Mouse (Mus musculus): ENCODE results near the gene Syn3. TPM values are rescaled to one million over a fixed set of nuclear protein-coding genes. Genes with fewer than 3 reads are reported as not detected.

Syn3 gene
- polyA plus RNA-seq, 1 experiment = 2.6 TPM

- Histone ChIP-seq H3K9ac (ENCODE audit: low read depth, poor library complexity, severe bottlenecking) (no peak overlapping the region), H3K27me3 (ENCODE audit: control insufficient read depth, insufficient read depth, low read length, poor library complexity, severe bottlenecking) (no peaks in the 10 kb centered on the region), H3K27ac (ENCODE audit: insufficient read depth, low read length) (no peak overlapping the region), H3K4me3 (ENCODE audit: low read depth, low read length) (no peak overlapping the region), H3K9me3 (replicated peaks; ENCODE audit: control insufficient read depth, insufficient read depth, low read length, poor library complexity, severe bottlenecking) (no peaks in the 10 kb centered on the region), H3K36me3 (ENCODE audit: control insufficient read depth, insufficient read depth, low read length, poor library complexity, severe bottlenecking) (no peaks in the 10 kb centered on the region), H3K4me1 (ENCODE audit: control insufficient read depth, insufficient read depth, low read length) (no peaks in the 10 kb centered on the region)
- TF ChIP-seq POLR2A (IDR thresholded peaks at IDR 0.05; ENCODE audit: insufficient read depth, low read length) (no peak), EP300 (IDR thresholded peaks at IDR 0.05; ENCODE audit: insufficient read depth, low read depth, low read length) (no peak), CTCF (IDR thresholded peaks at IDR 0.05; ENCODE audit: low read depth, low read length) (no peak)
Measured at GRCm38 (mm10) chr10:86457665-86458209, 41.0 kb downstream of the Syn3 start.

GRCm38 (mm10) chr10:86457195-86457594 lies 41.5 kb downstream of the Syn3 start:
- no peak overlapping the region for H3K4me3 ChIP-seq (ENCODE audit: low read depth, low read length)
- TF ChIP-seq EP300 (IDR thresholded peaks at IDR 0.05; ENCODE audit: insufficient read depth, low read depth, low read length) = no peak
- no peak for TF ChIP-seq CTCF (IDR thresholded peaks at IDR 0.05; ENCODE audit: low read depth, low read length)
- TF ChIP-seq POLR2A (IDR thresholded peaks at IDR 0.05; ENCODE audit: insufficient read depth, low read length) = no peak
- no peak overlapping the region for H3K27ac ChIP-seq (ENCODE audit: insufficient read depth, low read length)
- no peak overlapping the region for H3K9ac ChIP-seq (ENCODE audit: low read depth, poor library complexity, severe bottlenecking)
- no peaks in the 10 kb centered on the region for H3K27me3 ChIP-seq (ENCODE audit: control insufficient read depth, insufficient read depth, low read length, poor library complexity, severe bottlenecking)
- no peaks in the 10 kb centered on the region for H3K4me1 ChIP-seq (ENCODE audit: control insufficient read depth, insufficient read depth, low read length)
- H3K9me3 ChIP-seq (replicated peaks; ENCODE audit: control insufficient read depth, insufficient read depth, low read length, poor library complexity, severe bottlenecking) = no peaks in the 10 kb centered on the region
- H3K36me3 ChIP-seq (ENCODE audit: control insufficient read depth, insufficient read depth, low read length, poor library complexity, severe bottlenecking) = no peaks in the 10 kb centered on the region

- no peaks in the 10 kb centered on the region for H3K36me3 ChIP-seq (ENCODE audit: control insufficient read depth, insufficient read depth, low read length, poor library complexity, severe bottlenecking)
- H3K9ac ChIP-seq (ENCODE audit: low read depth, poor library complexity, severe bottlenecking) = no peak overlapping the region
- H3K9me3 ChIP-seq (replicated peaks; ENCODE audit: control insufficient read depth, insufficient read depth, low read length, poor library complexity, severe bottlenecking) = no peaks in the 10 kb centered on the region
- no peak overlapping the region for H3K27ac ChIP-seq (ENCODE audit: insufficient read depth, low read length)
- H3K27me3 ChIP-seq (ENCODE audit: control insufficient read depth, insufficient read depth, low read length, poor library complexity, severe bottlenecking) = no peaks in the 10 kb centered on the region
- H3K4me3 ChIP-seq (ENCODE audit: low read depth, low read length) = no peak overlapping the region
- TF ChIP-seq POLR2A (IDR thresholded peaks at IDR 0.05; ENCODE audit: insufficient read depth, low read length) (no peak), EP300 (IDR thresholded peaks at IDR 0.05; ENCODE audit: insufficient read depth, low read depth, low read length) (no peak), CTCF (IDR thresholded peaks at IDR 0.05; ENCODE audit: low read depth, low read length) (no peak)
- H3K4me1 ChIP-seq (ENCODE audit: control insufficient read depth, insufficient read depth, low read length) = no peaks in the 10 kb centered on the region
Measured at GRCm38 (mm10) chr10:86455296-86456055, 43.2 kb downstream of the Syn3 start.

- H3K9ac ChIP-seq (ENCODE audit: low read depth, poor library complexity, severe bottlenecking) = no peak overlapping the region
- H3K36me3 ChIP-seq (ENCODE audit: control insufficient read depth, insufficient read depth, low read length, poor library complexity, severe bottlenecking) = no peaks in the 10 kb centered on the region
- no peak overlapping the region for H3K27ac ChIP-seq (ENCODE audit: insufficient read depth, low read length)
- H3K4me1 ChIP-seq (ENCODE audit: control insufficient read depth, insufficient read depth, low read length) = no peaks in the 10 kb centered on the region
- no peaks in the 10 kb centered on the region for H3K9me3 ChIP-seq (replicated peaks; ENCODE audit: control insufficient read depth, insufficient read depth, low read length, poor library complexity, severe bottlenecking)
- H3K27me3 ChIP-seq (ENCODE audit: control insufficient read depth, insufficient read depth, low read length, poor library complexity, severe bottlenecking) = no peaks in the 10 kb centered on the region
- H3K4me3 ChIP-seq (ENCODE audit: low read depth, low read length) = no peak overlapping the region
- TF ChIP-seq EP300 (IDR thresholded peaks at IDR 0.05; ENCODE audit: insufficient read depth, low read depth, low read length) = no peak
- TF ChIP-seq POLR2A (IDR thresholded peaks at IDR 0.05; ENCODE audit: insufficient read depth, low read length) = no peak
- no peak for TF ChIP-seq CTCF (IDR thresholded peaks at IDR 0.05; ENCODE audit: low read depth, low read length)
Measured at GRCm38 (mm10) chr10:86452326-86452995, 46.2 kb downstream of the Syn3 start.

GRCm38 (mm10) chr10:86451294-86451693 lies 47.4 kb downstream of the Syn3 start:
- H3K9ac ChIP-seq (ENCODE audit: low read depth, poor library complexity, severe bottlenecking) = no peak overlapping the region
- H3K27ac ChIP-seq (ENCODE audit: insufficient read depth, low read length) = no peak overlapping the region
- no peak for TF ChIP-seq CTCF (IDR thresholded peaks at IDR 0.05; ENCODE audit: low read depth, low read length)
- no peak for TF ChIP-seq POLR2A (IDR thresholded peaks at IDR 0.05; ENCODE audit: insufficient read depth, low read length)
- TF ChIP-seq EP300 (IDR thresholded peaks at IDR 0.05; ENCODE audit: insufficient read depth, low read depth, low read length) = no peak
- no peaks in the 10 kb centered on the region for H3K27me3 ChIP-seq (ENCODE audit: control insufficient read depth, insufficient read depth, low read length, poor library complexity, severe bottlenecking)
- no peaks in the 10 kb centered on the region for H3K36me3 ChIP-seq (ENCODE audit: control insufficient read depth, insufficient read depth, low read length, poor library complexity, severe bottlenecking)
- H3K4me1 ChIP-seq (ENCODE audit: control insufficient read depth, insufficient read depth, low read length) = no peaks in the 10 kb centered on the region
- no peaks in the 10 kb centered on the region for H3K9me3 ChIP-seq (replicated peaks; ENCODE audit: control insufficient read depth, insufficient read depth, low read length, poor library complexity, severe bottlenecking)
- H3K4me3 ChIP-seq (ENCODE audit: low read depth, low read length) = no peak overlapping the region

GRCm38 (mm10) chr10:86446649-86447048 lies 52.0 kb downstream of the Syn3 start:
- Histone ChIP-seq H3K9me3 (replicated peaks; ENCODE audit: control insufficient read depth, insufficient read depth, low read length, poor library complexity, severe bottlenecking) (no peaks in the 10 kb centered on the region), H3K27ac (ENCODE audit: insufficient read depth, low read length) (no peak overlapping the region), H3K4me1 (ENCODE audit: control insufficient read depth, insufficient read depth, low read length) (no peaks in the 10 kb centered on the region), H3K27me3 (ENCODE audit: control insufficient read depth, insufficient read depth, low read length, poor library complexity, severe bottlenecking) (no peaks in the 10 kb centered on the region), H3K4me3 (ENCODE audit: low read depth, low read length) (no peak overlapping the region), H3K36me3 (ENCODE audit: control insufficient read depth, insufficient read depth, low read length, poor library complexity, severe bottlenecking) (no peaks in the 10 kb centered on the region), H3K9ac (ENCODE audit: low read depth, poor library complexity, severe bottlenecking) (no peak overlapping the region)
- TF ChIP-seq POLR2A (IDR thresholded peaks at IDR 0.05; ENCODE audit: insufficient read depth, low read length) (no peak), CTCF (IDR thresholded peaks at IDR 0.05; ENCODE audit: low read depth, low read length) (no peak), EP300 (IDR thresholded peaks at IDR 0.05; ENCODE audit: insufficient read depth, low read depth, low read length) (no peak)

All from ES-Bruce4 (cell line).